Mouse (Mus musculus) neural tube, embryonic 12.5 days (tissue): ENCODE results near the gene Mecom. TPM values are rescaled to one million over a fixed set of nuclear protein-coding genes. Genes with fewer than 3 reads are reported as not detected.

ENCODE experiments used
- ATAC-seq: fragments of 200-750 bp; cut with Nextera tagmentation; 2 replicates; pipeline ENCODE4 v1.8.0; 2017; ENCODE audit warnings: low read depth, mild to moderate bottlenecking, moderate TSS enrichment, moderate library complexity; ENCODE audit not compliant: low FRiP score
- H3K27ac ChIP-seq: fragments of 300-500 bp; sonication (generic); 2 replicates; pipeline ENCODE4 v1.5.1; 2016
- H3K27me3 ChIP-seq: fragments of 300-500 bp; sonication (generic); replicated peaks from 2 replicates; pipeline ENCODE4 v1.6.1; 2016; ENCODE audit warnings: mild to moderate bottlenecking
- H3K36me3 ChIP-seq: fragments of 300-500 bp; sonication (generic); 2 replicates; pipeline ENCODE4 v1.6.1; 2016; ENCODE audit warnings: mild to moderate bottlenecking
- H3K4me1 ChIP-seq: fragments of 300-500 bp; sonication (generic); 2 replicates; pipeline ENCODE4 v1.6.1; 2016
- H3K4me2 ChIP-seq: fragments of 300-500 bp; sonication (generic); replicated peaks from 2 replicates; pipeline ENCODE4 v1.6.1; 2016; ENCODE audit warnings: mild to moderate bottlenecking
- H3K4me3 ChIP-seq: fragments of 300-500 bp; sonication (generic); 2 replicates; pipeline ENCODE4 v1.5.1; 2016
- H3K9ac ChIP-seq: fragments of 300-500 bp; sonication (generic); 2 replicates; pipeline ENCODE4 v1.6.1; 2016; ENCODE audit warnings: mild to moderate bottlenecking
- H3K9me3 ChIP-seq: fragments of 300-500 bp; sonication (generic); 2 replicates; pipeline ENCODE4 v1.6.1; 2016; ENCODE audit warnings: mild to moderate bottlenecking
- WGBS: fragments of 180-500 bp; shearing (Covaris S2); methylation state at CpG from one replicate; pipeline ENCODE4 v1.1.7; 2016; 5-methylcytosine and 5-hydroxymethylcytosine counted together
- polyA plus RNA-seq: library from polyadenylated mRNA; unstranded; fragments of >200 nt; fragmentation: Nextera tagmentation; extraction: Ambion mirVana; gene quantifications from 2 replicates; pipeline ENCODE4 v1.2.1, GENCODE M21; 2016

The Mecom gene
- polyA plus RNA-seq, 1 experiment from 2014 or later = 16.1 TPM

- Histone ChIP-seq H3K27ac (no peak overlapping the region), H3K9me3 (no peaks in the 10 kb centered on the region), H3K4me1 (no peaks in the 10 kb centered on the region), H3K36me3 (no peaks in the 10 kb centered on the region), H3K4me2 (no peak overlapping the region), H3K4me3 (no peak overlapping the region), H3K9ac (no peak overlapping the region), H3K27me3 (no peaks in the 10 kb centered on the region)
- 68% methylated on average over 10 of the region's 10 CpGs for WGBS
- ATAC-seq = no peak
Measured at GRCm38 (mm10) chr3:29957365-29958236, 590.2 kb downstream of the Mecom start.

- H3K27me3 ChIP-seq = no peaks in the 10 kb centered on the region
- H3K4me1 ChIP-seq = no peaks in the 10 kb centered on the region
- ATAC-seq = no peak
- no peak overlapping the region for H3K27ac ChIP-seq
- no peaks in the 10 kb centered on the region for H3K9me3 ChIP-seq
- H3K9ac ChIP-seq = no peak overlapping the region
- H3K36me3 ChIP-seq = no peaks in the 10 kb centered on the region
- no peak overlapping the region for H3K4me2 ChIP-seq
- WGBS = 70% methylated on average over 3 of the region's 3 CpGs
- H3K4me3 ChIP-seq = no peak overlapping the region
Measured at GRCm38 (mm10) chr3:29953269-29953668, 594.5 kb downstream of the Mecom start.

GRCm38 (mm10) chr3:29950853-29951252 is 597.0 kb downstream of the Mecom start:
- Histone ChIP-seq H3K4me3 (no peak overlapping the region), H3K36me3 (no peaks in the 10 kb centered on the region), H3K9ac (no peak overlapping the region), H3K27ac (no peak overlapping the region), H3K4me2 (no peak overlapping the region), H3K9me3 (no peaks in the 10 kb centered on the region), H3K4me1 (no peaks in the 10 kb centered on the region), H3K27me3 (no peaks in the 10 kb centered on the region)
- ATAC-seq = no peak
- WGBS = 84% methylated on average over 5 of the region's 5 CpGs

DNA sequence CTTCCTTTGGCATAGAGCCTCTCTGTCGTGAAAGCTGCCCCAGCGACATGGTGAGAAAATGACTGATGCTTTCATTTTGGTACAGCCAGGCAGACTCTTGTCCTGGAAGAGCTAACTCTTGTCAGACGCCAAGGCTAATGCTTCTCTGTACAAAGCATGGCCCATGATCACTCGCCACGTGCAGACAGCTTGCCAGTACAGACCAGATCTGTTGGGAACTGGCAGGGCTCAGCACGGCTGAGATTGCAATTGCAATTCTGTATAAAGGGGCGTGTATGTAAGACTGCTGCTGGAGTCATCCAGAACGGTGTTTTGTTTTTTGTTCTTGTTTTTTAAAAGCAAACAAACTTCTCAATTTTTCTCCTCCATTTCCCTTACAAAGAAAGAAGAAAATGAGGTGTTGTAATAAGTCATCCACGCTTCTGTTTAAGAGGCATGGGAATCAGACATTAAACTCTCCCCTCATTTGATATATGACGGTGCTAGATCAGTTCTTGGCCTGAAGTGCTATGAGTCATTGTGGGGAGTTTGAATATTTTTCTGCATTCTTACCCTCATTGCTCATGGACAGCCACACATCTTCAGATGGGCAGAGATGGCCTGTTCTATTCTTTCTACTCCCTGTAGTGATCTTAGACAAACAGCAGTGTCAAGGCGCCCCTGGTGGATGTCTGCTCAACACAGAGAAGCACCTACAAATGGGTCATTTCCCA is 644.1 kb downstream of the Mecom start:
- 67% methylated on average over 11 of the region's 11 CpGs for WGBS
- ATAC-seq = no peak
- no peaks in the 10 kb centered on the region for H3K27me3 ChIP-seq
- H3K36me3 ChIP-seq = no peaks in the 10 kb centered on the region
- H3K4me3 ChIP-seq = no peak overlapping the region
- no peak overlapping the region for H3K9ac ChIP-seq
- no peak overlapping the region for H3K4me2 ChIP-seq
- no peaks in the 10 kb centered on the region for H3K9me3 ChIP-seq
- no peaks in the 10 kb centered on the region for H3K4me1 ChIP-seq
- H3K27ac ChIP-seq = no peak overlapping the region

Other genes with a start within 250 kb of the Mecom start
- gene Actrt3, start 51.9 kb upstream of the Mecom start, polyA plus RNA-seq = 0.19 TPM in 1 of 2 replicates, not detected in the other
- 34.6 and 38.8 TPM in 2 replicates for gene Mynn, start 54.1 kb upstream of the Mecom start, polyA plus RNA-seq
- gene Lrriq4, start 96.5 kb upstream of the Mecom start, polyA plus RNA-seq = not detected in 2 replicates
- 0.92 and 1.6 TPM in 2 replicates for gene Lrrc34, start 99.9 kb upstream of the Mecom start, polyA plus RNA-seq
- not detected in 2 replicates for gene Lrrc31, start 151.8 kb upstream of the Mecom start, polyA plus RNA-seq
- gene Samd7, start 198.3 kb upstream of the Mecom start, polyA plus RNA-seq = not detected in 2 replicates
- 84.1 and 87.4 TPM in 2 replicates for gene Sec62, start 244.9 kb upstream of the Mecom start, polyA plus RNA-seq